Mouse (Mus musculus) heart, adult 10 weeks (tissue): ENCODE results near the gene Tpx2. TPM values are rescaled to one million over a fixed set of nuclear protein-coding genes. Genes with fewer than 3 reads are reported as not detected.

Experiments used
- polyA plus RNA-seq: library from polyadenylated mRNA; stranded (reverse); fragments of 350-450 nt; fragmentation: Illumina TruSeq; extraction: RNeasy Lipid Tissue Mini Kit (QIAGEN cat#74804); gene quantifications from one replicate; pipeline ENCODE4 v1.2.3, GENCODE M21; 2014; ENCODE audit warnings: low read depth, low replicate concordance

Gene Tpx2
- polyA plus RNA-seq, result 0.84 TPM

GRCm38 (mm10) chr2:152847815-152848302 lies at the start of gene Tpx2:
Gene Tpx2 (plus strand): TSS chr2:152847964.

GRCm38 (mm10) chr2:152831019-152831878 lies 16.5 kb upstream of the Tpx2 start, which contains the start of gene Bcl2l1:
Gene Bcl2l1 (minus strand): TSS chr2:152831728.

DNA sequence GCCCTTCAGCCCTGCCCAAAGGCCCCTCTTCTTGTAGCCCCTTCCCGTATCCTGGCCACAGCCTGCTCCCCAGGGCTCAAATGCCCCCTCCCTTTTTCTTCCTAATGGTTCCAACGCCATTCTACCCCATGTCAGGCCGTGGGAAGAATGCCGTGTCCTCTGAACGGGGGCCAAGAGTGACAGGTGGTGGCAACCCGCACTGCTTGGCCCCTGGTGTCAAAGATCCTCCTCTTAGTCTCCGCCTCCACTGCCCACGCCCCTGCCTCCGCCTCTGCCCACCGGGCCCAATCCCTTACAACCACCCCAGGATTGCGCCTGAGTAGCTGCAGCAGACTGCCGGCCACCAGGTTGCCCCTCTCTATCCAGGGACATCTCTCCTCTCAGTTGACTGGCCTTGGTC lies 63.3 kb downstream of the Tpx2 start, which contains the start of gene Mylk2:
Gene Mylk2 (plus strand): TSS at position 322 of the 400 bp plus-strand sequence.

GRCm38 (mm10) chr2:152933048-152933447 lies 85.3 kb downstream of the Tpx2 start, which contains the start of gene Foxs1:
Gene Foxs1 (minus strand): TSS chr2:152933208.

Other genes with a start within 250 kb of the Tpx2 start
- gene Defb45, start 248.6 kb upstream of the Tpx2 start, polyA plus RNA-seq, result not detected
- not detected for gene Defb36, start 243.6 kb upstream of the Tpx2 start, polyA plus RNA-seq
- not detected for gene Defb25, start 224.9 kb upstream of the Tpx2 start, polyA plus RNA-seq
- gene Rem1, start 221.0 kb upstream of the Tpx2 start, polyA plus RNA-seq, result 7.0 TPM
- gene H13, start 178.5 kb upstream of the Tpx2 start, polyA plus RNA-seq, result 35.5 TPM
- gene Mcts2, start 160.9 kb upstream of the Tpx2 start, polyA plus RNA-seq, result 16.7 TPM
- gene Id1, start 111.7 kb upstream of the Tpx2 start, polyA plus RNA-seq, result 95.2 TPM
- gene Cox4i2, start 93.8 kb upstream of the Tpx2 start, polyA plus RNA-seq, result 20.2 TPM
- gene Bcl2l1, start 16.2 kb upstream of the Tpx2 start, polyA plus RNA-seq, result 36.1 TPM
- gene Mylk2, start 63.4 kb downstream of the Tpx2 start, polyA plus RNA-seq, result 0.29 TPM
- gene Foxs1, start 85.2 kb downstream of the Tpx2 start, polyA plus RNA-seq, result 8.3 TPM
- gene Dusp15, start 103.7 kb downstream of the Tpx2 start, polyA plus RNA-seq, result not detected
- gene Ttll9, start 114.5 kb downstream of the Tpx2 start, polyA plus RNA-seq, result not detected
- 197 TPM for gene Pdrg1, start 167.5 kb downstream of the Tpx2 start, polyA plus RNA-seq
- not detected for gene Xkr7, start 183.9 kb downstream of the Tpx2 start, polyA plus RNA-seq
- 30.9 TPM for gene Ccm2l, start 218.0 kb downstream of the Tpx2 start, polyA plus RNA-seq